Mouse (Mus musculus) gastrocnemius, adult 18-20 months (tissue): ENCODE results near the gene Gm21820. TPM values are rescaled to one million over a fixed set of nuclear protein-coding genes. Genes with fewer than 3 reads are reported as not detected.
"Not testable (repeated sequence)": the region's sequence is repeated elsewhere in the genome, so short reads cannot be mapped to it uniquely, and the experiment has no call there.

Source experiments
- DNase-seq: peaks from one replicate; pipeline ENCODE4 v3.0.0; 2021; ENCODE audit warnings: low spot score
- long read RNA-seq, 2 experiments: library from polyadenylated mRNA; stranded (forward); transcript quantifications; one replicate each; pipeline ENCODE4 v2.0.0; 2021
- total RNA-seq, 2 experiments: library from RNA; stranded (reverse); gene quantifications; 2 replicates each; pipeline ENCODE4 v1.2.3; 2021

The Gm21820 gene
- total RNA-seq = not detected
- long read RNA-seq, experiment 1 = 0 reads
- long read RNA-seq, experiment 2 = 0 reads

- DNase-seq = not testable (repeated sequence)
Observed at GRCm38 (mm10) chrY:5249341-5249740, at the start of gene Gm21820. Gene Gm21820, minus strand, starts transcription at chrY:5249441.

Other genes with a start within 250 kb of the Gm21820 start
- gene Gm20918, start 205.5 kb downstream of the Gm21820 start, total RNA-seq = not detected